Mouse (Mus musculus): ENCODE measurements around the gene Axin2. TPM values are rescaled to one million over a fixed set of nuclear protein-coding genes. Genes with fewer than 3 reads are reported as not detected.
A peak's percentile ranks its signal among the peaks of the same experiment; 100 is the strongest.

Axin2 gene
- polyA plus RNA-seq, 1 experiment = 17.5 TPM

DNA sequence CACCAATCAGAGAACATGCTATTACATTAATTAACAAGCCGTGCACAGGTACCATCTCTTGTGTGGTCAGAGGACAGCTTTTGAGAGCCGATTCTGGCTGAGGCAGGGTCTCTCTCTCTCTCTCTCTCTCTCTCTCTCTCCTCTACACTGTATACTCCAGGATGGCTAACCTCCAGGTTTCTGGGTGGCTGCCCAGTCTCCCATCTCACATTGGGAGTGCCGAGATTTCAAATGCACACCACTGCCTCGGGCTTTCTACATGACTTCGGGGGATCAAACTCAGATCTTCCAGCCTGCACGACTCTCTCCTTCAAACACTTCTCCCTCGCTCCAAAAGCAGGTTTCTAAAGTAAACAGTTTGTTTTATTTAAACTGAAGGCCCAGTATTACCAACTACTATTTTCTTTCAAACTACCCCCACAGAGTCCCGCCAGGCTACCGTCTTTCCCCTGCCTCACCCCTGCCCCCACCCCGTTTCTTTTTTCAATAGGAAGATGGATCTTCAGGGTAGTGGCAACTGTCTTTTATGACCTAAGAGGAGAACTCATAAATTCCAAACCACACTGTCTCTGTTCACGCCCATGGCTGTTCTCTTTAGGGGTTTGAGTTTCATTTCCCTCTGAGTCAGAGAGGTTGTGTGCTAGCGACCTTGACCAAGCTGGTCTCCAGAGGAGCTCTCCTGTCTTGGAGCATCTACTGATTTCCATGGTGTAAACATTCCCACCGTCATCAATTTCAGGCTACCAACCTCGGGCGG lies 43.5 kb downstream of the Axin2 start:
- H3K27ac ChIP-seq (ENCODE audit: insufficient read depth, low read length) = no peak overlapping the region
- no peak overlapping the region for H3K4me3 ChIP-seq (replicated peaks; ENCODE audit: insufficient read depth, low read depth, low read length)
- 63% methylated on average over 15 of the region's 15 CpGs for WGBS
- no peaks in the 10 kb centered on the region for H3K27me3 ChIP-seq (ENCODE audit: control insufficient read depth, insufficient read depth, low read length)
- H3K4me1 ChIP-seq (ENCODE audit: control insufficient read depth, insufficient read depth, low read length) = no peaks in the 10 kb centered on the region
- TF ChIP-seq CTCF (IDR thresholded peaks at IDR 0.05; ENCODE audit: borderline replicate concordance, insufficient read depth, low read depth, low read length) (no peak), POLR2A (IDR thresholded peaks at IDR 0.05; ENCODE audit: borderline replicate concordance, insufficient read depth, low read length) (no peak)
- DNase-seq = no peak

DNA sequence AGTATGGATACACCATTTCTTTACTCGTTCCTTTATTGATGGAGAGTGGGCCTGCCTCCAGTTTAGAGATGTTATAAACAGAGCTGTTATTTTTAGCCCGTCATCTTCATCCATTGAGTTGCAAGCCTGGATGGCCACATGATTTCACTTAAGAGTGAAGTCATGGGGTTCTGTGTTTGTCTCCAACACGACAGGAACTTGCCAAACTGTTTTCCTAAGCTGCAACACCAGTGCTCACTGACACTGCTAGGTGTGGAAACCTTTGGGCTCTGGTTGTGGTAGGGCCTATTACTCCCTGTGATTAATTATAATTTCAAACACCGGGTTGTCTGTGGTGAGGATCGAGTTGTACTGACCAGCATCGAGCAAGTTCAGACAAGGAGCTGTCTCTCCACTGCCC lies 45.6 kb downstream of the Axin2 start:
- Histone ChIP-seq H3K27ac (ENCODE audit: insufficient read depth, low read length) (no peak overlapping the region), H3K4me3 (replicated peaks; ENCODE audit: insufficient read depth, low read depth, low read length) (no peak overlapping the region), H3K4me1 (ENCODE audit: control insufficient read depth, insufficient read depth, low read length) (no peaks in the 10 kb centered on the region), H3K27me3 (ENCODE audit: control insufficient read depth, insufficient read depth, low read length) (no peaks in the 10 kb centered on the region)
- TF ChIP-seq CTCF (IDR thresholded peaks at IDR 0.05; ENCODE audit: borderline replicate concordance, insufficient read depth, low read depth, low read length) (no peak), POLR2A (IDR thresholded peaks at IDR 0.05; ENCODE audit: borderline replicate concordance, insufficient read depth, low read length) (no peak)
- WGBS = 64% methylated on average over 6 of the region's 6 CpGs
- no peak for DNase-seq

DNA sequence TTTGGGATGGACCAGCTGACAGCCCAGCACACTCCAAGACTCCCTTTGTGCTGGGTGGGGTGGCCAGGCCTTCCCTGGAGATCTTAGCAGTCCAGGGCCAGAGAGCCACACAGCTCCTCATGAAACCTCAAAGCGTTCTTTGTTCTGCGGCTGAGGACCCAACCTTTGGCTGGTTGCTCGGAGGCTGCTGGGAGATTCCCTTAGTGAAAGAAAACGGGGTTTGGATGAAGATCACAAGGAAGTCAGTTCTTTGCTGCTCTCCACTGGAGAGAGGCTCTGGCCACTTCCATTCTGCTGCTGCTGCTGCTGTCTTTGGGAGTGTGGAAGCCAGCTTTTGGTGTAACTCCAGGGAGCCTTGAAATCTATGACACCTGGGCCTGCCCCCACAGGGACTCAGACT lies 53.3 kb downstream of the Axin2 start:
- Histone ChIP-seq H3K27ac (ENCODE audit: insufficient read depth, low read length) (no peak overlapping the region), H3K4me3 (replicated peaks; ENCODE audit: insufficient read depth, low read depth, low read length) (no peak overlapping the region), H3K27me3 (ENCODE audit: control insufficient read depth, insufficient read depth, low read length) (no peaks in the 10 kb centered on the region), H3K4me1 (ENCODE audit: control insufficient read depth, insufficient read depth, low read length) (no peaks in the 10 kb centered on the region)
- WGBS = 83% methylated on average over 4 of the region's 4 CpGs
- TF ChIP-seq CTCF (IDR thresholded peaks at IDR 0.05; ENCODE audit: borderline replicate concordance, insufficient read depth, low read depth, low read length) = no peak
- TF ChIP-seq POLR2A (IDR thresholded peaks at IDR 0.05; ENCODE audit: borderline replicate concordance, insufficient read depth, low read length) = no peak
- DNase-seq = peak in 1 of 2 experiments; percentile 17

DNA sequence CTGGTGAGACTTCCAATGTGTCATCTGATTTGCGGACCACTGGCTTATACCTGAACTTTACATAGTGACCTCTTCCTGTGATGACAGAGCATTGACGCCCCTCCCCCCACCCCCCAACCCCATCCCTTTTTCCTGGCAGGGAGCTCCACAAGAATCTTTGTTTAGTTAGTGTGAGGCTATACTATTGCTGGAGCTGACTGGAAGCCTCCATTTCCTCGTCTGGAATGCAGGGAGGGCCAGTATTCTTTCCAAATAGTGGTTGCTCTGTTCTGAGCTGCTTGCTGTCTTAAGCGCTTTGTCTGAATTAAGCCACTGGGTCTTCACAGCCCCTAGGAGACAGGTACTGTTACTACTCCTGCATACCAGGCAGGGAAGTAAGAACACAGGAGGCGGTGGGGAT lies 53.7 kb downstream of the Axin2 start:
- TF ChIP-seq POLR2A (IDR thresholded peaks at IDR 0.05; ENCODE audit: borderline replicate concordance, insufficient read depth, low read length) (no peak), CTCF (IDR thresholded peaks at IDR 0.05; ENCODE audit: borderline replicate concordance, insufficient read depth, low read depth, low read length) (no peak)
- Histone ChIP-seq H3K4me1 (ENCODE audit: control insufficient read depth, insufficient read depth, low read length) (no peaks in the 10 kb centered on the region), H3K27ac (ENCODE audit: insufficient read depth, low read length) (no peak overlapping the region), H3K4me3 (replicated peaks; ENCODE audit: insufficient read depth, low read depth, low read length) (no peak overlapping the region), H3K27me3 (ENCODE audit: control insufficient read depth, insufficient read depth, low read length) (no peaks in the 10 kb centered on the region)
- 80% methylated on average over 5 of the region's 5 CpGs for WGBS
- no peak for DNase-seq

DNA sequence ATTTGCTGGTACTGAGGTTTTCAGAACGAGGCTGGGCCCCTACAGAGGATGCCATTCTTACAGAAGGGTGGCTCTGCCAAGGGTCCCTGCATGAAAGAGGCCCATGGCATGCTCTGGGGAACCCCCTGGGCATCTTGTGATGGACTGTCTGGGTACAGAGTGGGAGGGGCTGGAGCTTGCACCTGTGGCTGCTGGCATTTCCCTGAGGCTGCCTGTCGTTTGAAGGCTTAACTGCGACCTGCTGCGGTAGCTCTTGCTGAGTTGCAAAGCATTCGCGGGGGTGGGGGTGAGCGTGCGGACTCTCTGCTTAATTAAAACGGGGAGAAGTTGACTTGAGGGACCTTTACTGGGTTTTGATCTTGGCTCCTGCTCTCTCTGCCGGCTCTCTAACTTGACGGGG lies 55.4 kb downstream of the Axin2 start:
- H3K27ac ChIP-seq (ENCODE audit: insufficient read depth, low read length) = no peak overlapping the region
- no peaks in the 10 kb centered on the region for H3K27me3 ChIP-seq (ENCODE audit: control insufficient read depth, insufficient read depth, low read length)
- peaks cover 3% of the 10 kb centered on the region; the same call in 1 of the 2 replicates for H3K4me1 ChIP-seq (ENCODE audit: control insufficient read depth, insufficient read depth, low read length)
- TF ChIP-seq POLR2A (IDR thresholded peaks at IDR 0.05; ENCODE audit: borderline replicate concordance, insufficient read depth, low read length) = no peak
- no peak for TF ChIP-seq CTCF (IDR thresholded peaks at IDR 0.05; ENCODE audit: borderline replicate concordance, insufficient read depth, low read depth, low read length)
- DNase-seq = no peak
- WGBS = 36% methylated on average over 11 of the region's 11 CpGs
- H3K4me3 ChIP-seq (replicated peaks; ENCODE audit: insufficient read depth, low read depth, low read length) = no peak overlapping the region

DNA sequence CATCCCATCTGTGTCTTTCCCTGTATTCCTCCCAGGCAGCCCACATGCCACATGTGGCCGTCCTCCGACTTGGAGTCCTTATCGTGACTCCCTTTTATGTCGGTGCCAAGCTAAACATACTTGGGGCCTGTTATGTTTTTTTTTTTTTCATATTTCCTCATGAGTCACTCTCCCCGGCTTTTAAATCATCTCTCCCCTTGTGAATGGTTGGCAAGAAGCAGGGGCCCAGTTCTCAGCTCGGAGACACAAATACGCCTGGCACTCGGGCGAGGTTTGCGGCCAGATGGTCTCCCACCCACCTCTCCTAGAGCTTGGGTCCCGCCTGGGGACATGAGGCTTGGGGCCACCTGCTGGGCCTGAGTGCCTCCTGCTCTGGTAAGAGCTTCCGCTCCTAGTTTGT lies 60.4 kb downstream of the Axin2 start:
- Histone ChIP-seq H3K4me3 (replicated peaks; ENCODE audit: insufficient read depth, low read depth, low read length) (no peak overlapping the region), H3K27ac (ENCODE audit: insufficient read depth, low read length) (no peak overlapping the region), H3K4me1 (ENCODE audit: control insufficient read depth, insufficient read depth, low read length) (peaks cover 9% of the 10 kb centered on the region; the same call in 1 of the 2 replicates), H3K27me3 (ENCODE audit: control insufficient read depth, insufficient read depth, low read length) (no peaks in the 10 kb centered on the region)
- peak; percentile 41 to 68 for DNase-seq
- WGBS = 12% methylated on average over 12 of the region's 12 CpGs
- TF ChIP-seq CTCF (IDR thresholded peaks at IDR 0.05; ENCODE audit: borderline replicate concordance, insufficient read depth, low read depth, low read length) (no peak), POLR2A (IDR thresholded peaks at IDR 0.05; ENCODE audit: borderline replicate concordance, insufficient read depth, low read length) (no peak)

DNA sequence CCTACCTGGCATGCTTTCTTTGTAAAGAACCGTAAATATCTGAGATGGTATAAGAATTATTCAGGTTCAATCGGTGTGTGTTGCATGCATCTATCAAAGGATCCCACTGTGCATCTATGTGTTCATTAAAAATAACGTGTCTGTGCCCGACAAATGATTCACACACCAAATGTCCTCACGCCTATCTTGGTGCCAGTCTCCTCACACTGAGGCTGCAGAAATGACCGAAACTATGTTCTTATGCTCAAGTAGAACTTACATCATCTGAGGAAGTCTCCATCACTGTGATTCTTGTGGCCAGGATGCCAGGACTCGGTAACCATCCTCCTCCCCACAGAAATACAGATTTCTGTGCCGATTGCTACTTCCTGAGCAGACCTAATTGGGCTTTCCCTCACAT lies 60.9 kb downstream of the Axin2 start:
- peak in 1 of 2 experiments; percentile 10 for DNase-seq
- H3K27ac ChIP-seq (ENCODE audit: insufficient read depth, low read length) = no peak overlapping the region
- WGBS = 28% methylated on average over 8 of the region's 8 CpGs

DNA sequence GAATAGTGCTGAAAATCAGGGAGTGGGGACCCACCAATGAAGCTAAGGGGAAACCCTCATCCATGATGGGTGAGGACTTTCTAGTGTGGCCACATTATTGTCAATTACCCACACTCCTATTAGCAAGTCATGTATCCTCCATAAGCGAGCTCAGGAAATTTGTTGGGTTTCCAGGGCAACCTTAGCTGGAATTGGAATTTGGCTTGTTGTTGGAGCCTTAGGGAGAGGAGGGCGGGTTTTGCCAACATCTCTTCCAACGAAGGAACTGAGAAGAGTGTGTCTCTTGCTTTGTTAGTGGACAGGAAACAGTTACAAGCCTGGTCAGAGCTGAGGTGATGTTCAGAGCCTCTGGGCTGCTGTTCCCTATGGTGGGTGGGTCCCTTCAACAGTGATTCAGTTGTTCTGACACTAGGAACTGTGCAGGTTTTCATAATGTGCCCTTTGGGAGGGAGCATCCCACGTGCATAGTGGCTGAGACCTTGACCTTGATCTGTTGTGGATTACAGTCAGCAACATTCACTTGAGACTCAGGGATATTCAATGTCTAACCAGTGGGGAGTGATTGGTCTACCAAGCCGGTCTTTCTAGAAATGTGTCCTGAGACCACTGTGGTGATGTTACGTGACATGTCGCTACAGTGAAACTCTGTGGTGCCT lies 63.4 kb downstream of the Axin2 start:
- Histone ChIP-seq H3K27ac (ENCODE audit: insufficient read depth, low read length) (no peak overlapping the region), H3K4me1 (ENCODE audit: control insufficient read depth, insufficient read depth, low read length) (peaks cover 17% of the 10 kb centered on the region; the same call in 1 of the 2 replicates), H3K4me3 (replicated peaks; ENCODE audit: insufficient read depth, low read depth, low read length) (no peak overlapping the region), H3K27me3 (ENCODE audit: control insufficient read depth, insufficient read depth, low read length) (no peaks in the 10 kb centered on the region)
- 78% methylated on average over 7 of the region's 7 CpGs for WGBS
- DNase-seq = no peak
- TF ChIP-seq CTCF (IDR thresholded peaks at IDR 0.05; ENCODE audit: borderline replicate concordance, insufficient read depth, low read depth, low read length) (no peak), POLR2A (IDR thresholded peaks at IDR 0.05; ENCODE audit: borderline replicate concordance, insufficient read depth, low read length) (no peak)

More for the DNA sequence above, 60.9 kb downstream of the Axin2 start:
- H3K27me3 ChIP-seq (ENCODE audit: control insufficient read depth, insufficient read depth, low read length) = no peaks in the 10 kb centered on the region
- no peak overlapping the region for H3K4me3 ChIP-seq (replicated peaks; ENCODE audit: insufficient read depth, low read depth, low read length)
- H3K4me1 ChIP-seq (ENCODE audit: control insufficient read depth, insufficient read depth, low read length) = peaks cover 9% of the 10 kb centered on the region; the same call in 1 of the 2 replicates
- TF ChIP-seq CTCF (IDR thresholded peaks at IDR 0.05; ENCODE audit: borderline replicate concordance, insufficient read depth, low read depth, low read length) (no peak), POLR2A (IDR thresholded peaks at IDR 0.05; ENCODE audit: borderline replicate concordance, insufficient read depth, low read length) (no peak)

Measured in cerebellum, adult 2 months (tissue).